In the genomic region with DNA sequence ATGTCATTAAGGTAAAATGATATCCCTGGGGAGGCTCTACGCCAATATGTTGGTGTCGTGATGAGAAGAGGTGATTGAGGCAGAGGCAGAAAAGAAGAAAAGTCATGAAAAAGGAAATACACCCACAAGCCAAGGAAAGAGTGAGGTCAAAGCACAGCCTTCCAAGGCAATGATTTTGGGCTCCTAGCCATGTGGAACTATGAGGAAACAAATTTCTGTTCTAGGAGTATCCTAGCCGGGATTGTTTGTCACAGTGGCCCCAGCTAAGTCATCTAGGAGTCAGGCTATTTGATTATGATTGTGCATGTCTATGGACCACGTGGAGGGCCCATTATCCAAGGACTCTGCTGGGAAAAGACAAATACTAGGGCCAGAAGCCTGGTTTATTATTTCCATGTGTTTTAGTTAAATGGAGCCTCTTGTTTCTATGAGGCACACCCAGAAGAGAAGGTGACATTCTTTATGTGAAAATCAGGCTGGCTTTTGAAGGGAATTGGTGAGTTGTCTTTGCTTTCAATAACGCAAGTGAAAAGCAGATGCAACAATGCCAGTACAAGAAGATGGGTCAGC, we compare ENCODE assay signal across 25 mouse cellular contexts. TPM values are rescaled to one million over a fixed set of nuclear protein-coding genes. Genes with fewer than 3 reads are reported as not detected.
DNase-seq lines count a peak whose midpoint lies in the region; TF ChIP-seq lines count a peak whose summit lies in the region.
"Had no signal": no experiment of that assay in that cellular context is flagged by ENCODE, and none has a peak within 500 bp of the region (broad histone marks: within the 10 kb centered on the region; RNA-seq: fewer than 3 reads in every experiment).

No protein-coding gene starts in this region.

- DNase-seq in gastrocnemius, adult 2 months = no peak
- no peak for DNase-seq in gastrocnemius, postnatal 25 days
- DNase-seq in heart, postnatal 10 days = peak; percentile 38 to 41
- DNase-seq in heart, postnatal 25 days (ENCODE audit: low spot score) = no peak
- peak; percentile 78 for DNase-seq in adipocyte (ENCODE audit: low spot score)
- no peak for DNase-seq in Muller cell, postnatal 12 days (ENCODE audit: inconsistent ontology term)
- no peak for DNase-seq in urinary bladder, postnatal 14 days (ENCODE audit: low spot score)
- DNase-seq: adrenal gland, postnatal 10 days; adrenal gland, postnatal 36 days; B cell, adult 2 months; cerebellum, adult 11 months; cerebellum, adult 9-11 months; cerebellum, postnatal 25 days; forebrain, postnatal 0 days; gastrocnemius, postnatal 14 days; heart, postnatal 4 days; kidney, adult 18-20 months had no signal

- H3K27ac ChIP-seq in gastrocnemius, adult 2 months = peak overlapping the region; percentile 52
- H3K27ac ChIP-seq: embryonic facial prominence, embryonic 12.5 days; embryonic facial prominence, embryonic 15.5 days; heart, embryonic 10.5 days; hindbrain, embryonic 14.5 days; hindbrain, postnatal 0 days had no signal

- no peak for TF ChIP-seq CTCF in gastrocnemius, adult 2 months (IDR thresholded peaks at IDR 0.05)

- intact Hi-C loops in gastrocnemius, adult 2 months (cut with DNase I) = no loop called here
- intact Hi-C loops in heart, postnatal 10 days (cut with DNase I) = no loop called here
- intact Hi-C loops in heart, postnatal 25 days (cut with DNase I) = loop anchor here (5.0 kb wide), 1 partner anchor 48 kb away; a partner anchor contains a TSS

- no peak overlapping the region for H3K4me3 ChIP-seq in gastrocnemius, adult 2 months
- H3K4me3 ChIP-seq: embryonic facial prominence, embryonic 12.5 days; embryonic facial prominence, embryonic 15.5 days; heart, embryonic 10.5 days had no signal

RNA-seq across cellular contexts. Expression of a gene that starts 28.4 kb away (rescaled TPM):
- total RNA-seq in gastrocnemius, adult 2 months (2021) = not detected
- not detected for total RNA-seq in gastrocnemius, postnatal 25 days (2021)
- not detected for total RNA-seq in heart, postnatal 10 days (2021)
- not detected for total RNA-seq in heart, postnatal 25 days (2021)
- total RNA-seq: adrenal gland, adult 18-20 months; adrenal gland, postnatal 10 days; adrenal gland, postnatal 36 days; CH12.LX; common myeloid progenitor, adult 5-6 weeks; forebrain, postnatal 0 days; gastrocnemius, postnatal 14 days; heart, postnatal 4 days; hindbrain, postnatal 0 days had no signal

RNA-seq across cellular contexts. Expression of a gene that starts 47.3 kb away (rescaled TPM):
- total RNA-seq in gastrocnemius, adult 2 months (2021) = under 1 TPM; 0.87 to 0.92 TPM
- total RNA-seq in gastrocnemius, postnatal 25 days (2021) = 1 to 10 TPM; 1.2 to 2.8 TPM
- 1 to 10 TPM; 7.7 to 8.3 TPM for total RNA-seq in heart, postnatal 10 days (2021)
- 1 to 10 TPM; 5.1 to 5.4 TPM for total RNA-seq in heart, postnatal 25 days (2021)
- total RNA-seq: CH12.LX; common myeloid progenitor, adult 5-6 weeks had no signal

Comparison
In these comparisons a context has a peak if more than half of its experiments do, and no peak if none do; other contexts are left out.
1. DNase-seq: peak in heart, postnatal 10 days (2 of 2) and adipocyte (single experiment); none in gastrocnemius, adult 2 months (single experiment), gastrocnemius, postnatal 25 days (single experiment), heart, postnatal 25 days (single experiment), Muller cell, postnatal 12 days (single experiment) and urinary bladder, postnatal 14 days (single experiment).